Mouse (Mus musculus): ENCODE measurements around the gene Ncln. TPM values are rescaled to one million over a fixed set of nuclear protein-coding genes. Genes with fewer than 3 reads are reported as not detected.

Gene Ncln
- polyA plus RNA-seq, 1 experiment: 198 TPM

- Histone ChIP-seq H3K4me1 (ENCODE audit: control insufficient read depth, insufficient read depth, insufficient read length) (peaks cover 32% of the 10 kb centered on the region; the same call in 1 of the 2 replicates), H3K36me3 (ENCODE audit: control insufficient read depth, insufficient read depth, low read length) (peaks cover 2% of the 10 kb centered on the region; the same call in 1 of the 2 replicates), H3K27ac (ENCODE audit: insufficient read depth, low read length) (no peak overlapping the region), H3K4me3 (ENCODE audit: extremely low read depth, insufficient read depth, insufficient read length) (no peak overlapping the region), H3K27me3 (ENCODE audit: control insufficient read depth, insufficient read depth, low read length) (no peaks in the 10 kb centered on the region)
- DNase-seq (ENCODE audit: low read depth in 1 of 2, low spot score in 2 of 2): peak; percentile 45 to 81
- TF ChIP-seq POLR2A (IDR thresholded peaks at IDR 0.05; ENCODE audit: low read depth, low read length) (no peak), CTCF (IDR thresholded peaks at IDR 0.05; ENCODE audit: extremely low read depth, insufficient read depth, insufficient read length, insufficient replicate concordance) (peak; percentile 52; the same call in 1 of the 2 replicates)
- WGBS: 23% methylated on average over 4 of the region's 4 CpGs
These were observed 22.4 kb upstream of the Ncln start for GRCm38 (mm10) chr10:81518546-81518945.

DNA sequence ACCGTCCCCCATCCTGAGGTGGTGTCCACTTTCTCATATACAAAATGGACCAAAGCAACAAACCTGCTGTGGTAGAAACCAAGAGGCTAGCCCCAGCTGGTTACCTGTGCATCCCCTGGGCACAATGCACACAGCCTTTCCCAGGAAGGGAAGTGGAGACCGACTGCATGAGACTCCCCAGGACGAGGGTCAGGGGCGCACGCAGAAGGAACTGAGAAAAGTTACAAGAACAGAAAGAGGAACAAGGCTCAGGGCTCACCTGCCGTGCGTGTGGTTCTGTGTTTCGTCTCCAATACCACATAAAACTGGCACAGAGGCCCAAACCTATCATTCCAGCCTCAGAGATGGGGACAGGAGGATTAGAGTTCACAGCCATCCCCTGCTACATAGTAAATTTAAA is 21.0 kb upstream of the Ncln start:
- TF ChIP-seq POLR2A (IDR thresholded peaks at IDR 0.05; ENCODE audit: low read depth, low read length): no peak
- no peak for TF ChIP-seq CTCF (IDR thresholded peaks at IDR 0.05; ENCODE audit: extremely low read depth, insufficient read depth, insufficient read length, insufficient replicate concordance)
- peaks cover 2% of the 10 kb centered on the region; the same call in 1 of the 2 replicates for H3K36me3 ChIP-seq (ENCODE audit: control insufficient read depth, insufficient read depth, low read length)
- peak; percentile 49 to 68 for DNase-seq (ENCODE audit: low read depth in 1 of 2, low spot score in 2 of 2)
- no peak overlapping the region for H3K4me3 ChIP-seq (ENCODE audit: extremely low read depth, insufficient read depth, insufficient read length)
- 16% methylated on average over 8 of the region's 8 CpGs for WGBS
- peak overlapping the region; percentile 78 for H3K27ac ChIP-seq (ENCODE audit: insufficient read depth, low read length)
- H3K4me1 ChIP-seq (ENCODE audit: control insufficient read depth, insufficient read depth, insufficient read length): peaks cover 28% of the 10 kb centered on the region; the same call in 1 of the 2 replicates
- H3K27me3 ChIP-seq (ENCODE audit: control insufficient read depth, insufficient read depth, low read length): no peaks in the 10 kb centered on the region

GRCm38 (mm10) chr10:81513798-81514197 is 17.6 kb upstream of the Ncln start:
- H3K36me3 ChIP-seq (ENCODE audit: control insufficient read depth, insufficient read depth, low read length): peaks cover 2% of the 10 kb centered on the region; the same call in 1 of the 2 replicates

DNA sequence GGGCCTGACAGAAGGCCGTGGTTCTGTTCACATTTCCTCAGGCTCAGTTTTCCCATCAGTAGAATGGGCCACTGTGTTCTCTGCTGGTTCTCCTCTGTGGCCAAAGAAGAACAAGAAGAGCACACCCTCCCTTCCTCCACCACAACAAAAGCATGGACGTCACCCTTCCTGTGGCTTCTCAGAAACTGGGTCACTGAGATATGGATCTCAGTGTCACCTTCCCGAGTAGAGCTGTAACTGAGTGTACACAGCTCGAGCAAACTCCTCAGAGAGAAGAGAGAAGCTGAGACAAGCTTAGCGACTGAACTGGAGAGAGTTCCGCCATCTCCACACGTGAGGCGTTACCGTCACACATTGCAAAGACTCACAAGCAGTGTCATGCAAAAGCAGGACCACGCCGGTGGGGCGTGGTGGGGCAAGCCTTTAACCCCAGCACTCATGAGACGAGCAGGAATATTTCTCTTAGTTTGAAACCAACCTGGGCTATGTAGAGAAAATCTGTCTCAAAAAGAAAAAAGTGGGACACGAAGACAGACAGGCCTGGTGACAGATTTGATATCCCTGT is 14.1 kb upstream of the Ncln start:
- TF ChIP-seq CTCF (IDR thresholded peaks at IDR 0.05; ENCODE audit: extremely low read depth, insufficient read depth, insufficient read length, insufficient replicate concordance) (no peak), POLR2A (IDR thresholded peaks at IDR 0.05; ENCODE audit: low read depth, low read length) (no peak)
- no peaks in the 10 kb centered on the region for H3K4me1 ChIP-seq (ENCODE audit: control insufficient read depth, insufficient read depth, insufficient read length)
- DNase-seq (ENCODE audit: low read depth in 1 of 2, low spot score in 2 of 2): no peak
- H3K36me3 ChIP-seq (ENCODE audit: control insufficient read depth, insufficient read depth, low read length): peaks cover 2% of the 10 kb centered on the region; the same call in 1 of the 2 replicates
- H3K27ac ChIP-seq (ENCODE audit: insufficient read depth, low read length): no peak overlapping the region
- no peak overlapping the region for H3K4me3 ChIP-seq (ENCODE audit: extremely low read depth, insufficient read depth, insufficient read length)
- 73% methylated on average over 14 of the region's 14 CpGs for WGBS
- H3K27me3 ChIP-seq (ENCODE audit: control insufficient read depth, insufficient read depth, low read length): no peaks in the 10 kb centered on the region

More at GRCm38 (mm10) chr10:81513798-81514197, 17.6 kb upstream of the Ncln start:
- TF ChIP-seq POLR2A (IDR thresholded peaks at IDR 0.05; ENCODE audit: low read depth, low read length): no peak
- TF ChIP-seq CTCF (IDR thresholded peaks at IDR 0.05; ENCODE audit: extremely low read depth, insufficient read depth, insufficient read length, insufficient replicate concordance): no peak
- H3K27ac ChIP-seq (ENCODE audit: insufficient read depth, low read length): no peak overlapping the region
- WGBS: 90% methylated on average over 5 of the region's 5 CpGs
- no peaks in the 10 kb centered on the region for H3K27me3 ChIP-seq (ENCODE audit: control insufficient read depth, insufficient read depth, low read length)
- no peak for DNase-seq (ENCODE audit: low read depth in 1 of 2, low spot score in 2 of 2)
- H3K4me3 ChIP-seq (ENCODE audit: extremely low read depth, insufficient read depth, insufficient read length): no peak overlapping the region
- H3K4me1 ChIP-seq (ENCODE audit: control insufficient read depth, insufficient read depth, insufficient read length): peaks cover 15% of the 10 kb centered on the region; the same call in 1 of the 2 replicates

GRCm38 (mm10) chr10:81507691-81508489 is 11.7 kb upstream of the Ncln start:
- Histone ChIP-seq H3K27ac (ENCODE audit: insufficient read depth, low read length) (peak overlapping the region; percentile 39), H3K4me3 (ENCODE audit: extremely low read depth, insufficient read depth, insufficient read length) (no peak overlapping the region), H3K36me3 (ENCODE audit: control insufficient read depth, insufficient read depth, low read length) (no peaks in the 10 kb centered on the region), H3K4me1 (ENCODE audit: control insufficient read depth, insufficient read depth, insufficient read length) (peaks cover under 1% of the 10 kb centered on the region; the same call in 1 of the 2 replicates), H3K27me3 (ENCODE audit: control insufficient read depth, insufficient read depth, low read length) (no peaks in the 10 kb centered on the region)
- TF ChIP-seq CTCF (IDR thresholded peaks at IDR 0.05; ENCODE audit: extremely low read depth, insufficient read depth, insufficient read length, insufficient replicate concordance) (no peak), POLR2A (IDR thresholded peaks at IDR 0.05; ENCODE audit: low read depth, low read length) (no peak)
- DNase-seq (ENCODE audit: low read depth in 1 of 2, low spot score in 2 of 2): peak in 1 of 2 experiments; percentile 47
- 76% methylated on average over 13 of the region's 13 CpGs for WGBS

DNA sequence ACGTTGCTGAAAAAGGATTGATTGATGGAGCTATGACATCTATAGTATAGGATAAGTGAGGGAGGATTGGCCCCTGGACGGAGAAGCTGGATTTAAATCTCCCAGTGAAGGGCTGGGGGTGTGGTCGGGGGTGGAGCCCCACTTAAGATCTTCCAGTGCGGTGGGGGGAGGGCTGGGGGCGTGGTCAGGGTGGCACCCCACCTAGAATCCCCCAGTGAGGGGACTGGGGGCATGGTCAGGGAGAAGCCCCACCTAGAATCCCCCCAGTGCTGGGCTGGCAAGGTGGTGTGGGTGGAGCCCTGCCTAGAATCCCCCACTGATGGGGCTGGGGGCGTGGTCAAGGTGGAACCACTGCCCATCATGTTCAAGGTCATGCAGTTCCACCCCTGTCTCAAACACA is 10.9 kb upstream of the Ncln start:
- Histone ChIP-seq H3K27ac (ENCODE audit: insufficient read depth, low read length) (no peak overlapping the region), H3K36me3 (ENCODE audit: control insufficient read depth, insufficient read depth, low read length) (no peaks in the 10 kb centered on the region), H3K4me1 (ENCODE audit: control insufficient read depth, insufficient read depth, insufficient read length) (peaks cover 3% of the 10 kb centered on the region), H3K27me3 (ENCODE audit: control insufficient read depth, insufficient read depth, low read length) (no peaks in the 10 kb centered on the region), H3K4me3 (ENCODE audit: extremely low read depth, insufficient read depth, insufficient read length) (no peak overlapping the region)
- TF ChIP-seq CTCF (IDR thresholded peaks at IDR 0.05; ENCODE audit: extremely low read depth, insufficient read depth, insufficient read length, insufficient replicate concordance) (no peak), POLR2A (IDR thresholded peaks at IDR 0.05; ENCODE audit: low read depth, low read length) (no peak)
- no peak for DNase-seq (ENCODE audit: low read depth in 1 of 2, low spot score in 2 of 2)
- 86% methylated on average over 6 of the region's 6 CpGs for WGBS

Measured in spleen, adult 2 months (tissue).